In the genomic region with DNA sequence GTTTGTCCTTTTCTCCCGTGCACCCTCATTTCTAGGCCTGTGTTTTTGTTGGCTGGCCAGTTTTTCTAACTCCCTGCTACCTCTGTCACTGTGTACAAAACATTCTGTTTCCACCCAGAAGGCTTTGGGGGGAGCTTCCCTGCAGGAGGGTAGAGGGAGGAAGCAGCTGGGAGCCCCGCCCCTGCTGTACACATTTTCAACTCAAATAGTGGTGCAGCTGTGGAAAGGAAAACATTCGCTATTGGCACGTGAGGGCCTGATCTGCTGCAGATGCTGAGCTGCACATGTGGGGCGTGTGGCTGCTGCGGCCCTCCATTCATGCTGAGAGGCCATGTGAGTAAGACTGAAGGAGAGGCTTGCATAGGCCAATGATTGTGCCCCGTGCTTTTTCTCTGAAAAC, we compare ENCODE assay signal across 9 mouse cellular contexts.
DNase-seq lines count a peak whose midpoint lies in the region; ATAC-seq and TF ChIP-seq lines count a peak whose summit lies in the region.
"Had no signal": no experiment of that assay in that cellular context is flagged by ENCODE, and none has a peak within 500 bp of the region (broad histone marks: within the 10 kb centered on the region; RNA-seq: fewer than 3 reads in every experiment).

No protein-coding gene starts in this region.

- TF ChIP-seq EP300 in liver, postnatal 0 days (IDR thresholded peaks at IDR 0.05; ENCODE audit: low read depth), result no peak

- no peaks in the 10 kb centered on the region for H3K9me3 ChIP-seq in limb, embryonic 11.5 days (ENCODE audit: control insufficient read depth, low read length)
- H3K9me3 ChIP-seq in limb, embryonic 10.5 days (replicated peaks), result no peaks in the 10 kb centered on the region
- H3K9me3 ChIP-seq in stomach, embryonic 16.5 days (replicated peaks; ENCODE audit: control insufficient read depth, low read length), result no peaks in the 10 kb centered on the region
- H3K9me3 ChIP-seq in liver, postnatal 0 days (ENCODE audit: low read length), result no peaks in the 10 kb centered on the region

- TF ChIP-seq CTCF in liver, postnatal 0 days (IDR thresholded peaks at IDR 0.05; ENCODE audit: low read depth), result no peak

- no peaks in the 10 kb centered on the region for H3K4me1 ChIP-seq in limb, embryonic 11.5 days (ENCODE audit: control insufficient read depth, insufficient read depth, low read length)
- peaks cover 4% of the 10 kb centered on the region; the same call in 1 of the 2 replicates for H3K4me1 ChIP-seq in limb, embryonic 10.5 days
- H3K4me1 ChIP-seq in stomach, embryonic 16.5 days (ENCODE audit: control insufficient read depth, insufficient read depth, low read length), result peaks cover 7% of the 10 kb centered on the region; the same call in 1 of the 2 replicates
- no peaks in the 10 kb centered on the region for H3K4me1 ChIP-seq in liver, postnatal 0 days (ENCODE audit: insufficient read depth)

- H3K36me3 ChIP-seq in limb, embryonic 11.5 days (ENCODE audit: control insufficient read depth, insufficient read depth, low read length), result no peaks in the 10 kb centered on the region
- no peaks in the 10 kb centered on the region for H3K36me3 ChIP-seq in limb, embryonic 10.5 days
- no peaks in the 10 kb centered on the region for H3K36me3 ChIP-seq in stomach, embryonic 16.5 days (ENCODE audit: control insufficient read depth, insufficient read depth, low read length)
- H3K36me3 ChIP-seq in liver, postnatal 0 days (replicated peaks; ENCODE audit: insufficient read depth, low read length), result peaks cover 2% of the 10 kb centered on the region; the same call in 1 of the 2 replicates

- no peak overlapping the region for H3K27ac ChIP-seq in limb, embryonic 11.5 days (replicated peaks; ENCODE audit: low read depth, low read length)
- no peak overlapping the region for H3K27ac ChIP-seq in limb, embryonic 10.5 days
- H3K27ac ChIP-seq in stomach, embryonic 16.5 days (ENCODE audit: low read length), result 0 out of 2 replicates have a peak overlapping the region, but pooled peaks have one; percentile 19
- H3K27ac ChIP-seq in liver, postnatal 0 days (ENCODE audit: low read depth), result no peak overlapping the region

- intact Hi-C loops in left cerebral cortex, postnatal 14 days (cut with DNase I), result no loop called here

- no peak overlapping the region for H3K4me3 ChIP-seq in limb, embryonic 11.5 days (ENCODE audit: low read depth, low read length)
- no peak overlapping the region for H3K4me3 ChIP-seq in limb, embryonic 10.5 days
- no peak overlapping the region for H3K4me3 ChIP-seq in stomach, embryonic 16.5 days (replicated peaks; ENCODE audit: low read length)
- H3K4me3 ChIP-seq in liver, postnatal 0 days (ENCODE audit: low read depth, low read length), result no peak overlapping the region
- H3K4me3 ChIP-seq: myocyte had no signal

- 58% methylated on average over 7 of the region's 7 CpGs for WGBS in limb, embryonic 11.5 days
- 79% methylated on average over 7 of the region's 7 CpGs for WGBS in limb, embryonic 10.5 days
- WGBS in stomach, embryonic 16.5 days, result 30% methylated on average over 7 of the region's 7 CpGs
- 65% methylated on average over 7 of the region's 7 CpGs for WGBS in liver, postnatal 0 days (ENCODE audit: insufficient replicate concordance)

- no peak overlapping the region for H3K4me2 ChIP-seq in limb, embryonic 11.5 days (ENCODE audit: low read depth, severe bottlenecking)
- no peak overlapping the region for H3K4me2 ChIP-seq in stomach, embryonic 16.5 days (ENCODE audit: low read depth, low read length)
- no peak overlapping the region for H3K4me2 ChIP-seq in liver, postnatal 0 days (ENCODE audit: low read depth, low read length)

- H3K27me3 ChIP-seq in limb, embryonic 11.5 days (ENCODE audit: control insufficient read depth, insufficient read depth, low read length), result no peaks in the 10 kb centered on the region
- H3K27me3 ChIP-seq in limb, embryonic 10.5 days (ENCODE audit: low read depth, poor library complexity, severe bottlenecking), result no peaks in the 10 kb centered on the region
- no peaks in the 10 kb centered on the region for H3K27me3 ChIP-seq in stomach, embryonic 16.5 days (ENCODE audit: control insufficient read depth, insufficient read depth, low read length)
- H3K27me3 ChIP-seq in liver, postnatal 0 days (ENCODE audit: insufficient read depth, low read length), result no peaks in the 10 kb centered on the region

- no peak overlapping the region for H3K9ac ChIP-seq in limb, embryonic 11.5 days (ENCODE audit: low read length)
- H3K9ac ChIP-seq in stomach, embryonic 16.5 days (ENCODE audit: low read length), result no peak overlapping the region
- H3K9ac ChIP-seq in liver, postnatal 0 days (replicated peaks), result no peak overlapping the region

- peak; percentile 50 for DNase-seq in limb, embryonic 11.5 days (ENCODE audit: low spot score)
- no peak for DNase-seq in limb, embryonic 10.5 days (ENCODE audit: low spot score)
- DNase-seq in heart, adult 18-20 months, result peak; percentile 62 to 86
- peak; percentile 38 for DNase-seq in kidney, postnatal 10 days
- DNase-seq in left cerebral cortex, postnatal 14 days (ENCODE audit: low spot score in 2 of 2), result no peak
- no peak for DNase-seq in Muller cell, postnatal 12 days (ENCODE audit: inconsistent ontology term)
- DNase-seq in liver, postnatal 0 days, result no peak

- peak; percentile 54; the same call in 1 of the 2 replicates for ATAC-seq in limb, embryonic 11.5 days (ENCODE audit: insufficient number of reproducible peaks, low FRiP score, low TSS enrichment, low read depth)
- peak; percentile 64; the same call in 1 of the 2 replicates for ATAC-seq in stomach, embryonic 16.5 days (ENCODE audit: insufficient read depth, low FRiP score)
- ATAC-seq in liver, postnatal 0 days, result no peak

Comparison
In these comparisons a context has a peak if more than half of its experiments do, and no peak if none do; other contexts are left out.
1. DNase-seq: peak in limb, embryonic 11.5 days (single experiment), heart, adult 18-20 months (2 of 2) and kidney, postnatal 10 days (single experiment); none in limb, embryonic 10.5 days (single experiment), left cerebral cortex, postnatal 14 days (0 of 2), Muller cell, postnatal 12 days (single experiment) and liver, postnatal 0 days (single experiment).